Mouse (Mus musculus) lung, postnatal 0 days (tissue): ENCODE measurements at regions not wholly inside any gene's neighbourhood (a gene's known extent, or its start where the extent isn't known, plus 50 kb on each side); places are given as distances from the start of the nearest gene placed in this dataset.

Source experiments
- CTCF ChIP-seq: IDR thresholded peaks from 2 replicates; pipeline ENCODE4 v1.5.1; 2016; ENCODE audit warnings: antibody characterized with exemption, mild to moderate bottlenecking
- EP300 ChIP-seq: IDR thresholded peaks from 2 replicates; pipeline ENCODE4 v1.6.1; 2016; ENCODE audit warnings: antibody characterized with exemption, mild to moderate bottlenecking, control low read depth

GRCm38 (mm10) chr1:195312426-195312825 lies 135.9 kb upstream of the Cr2 start:
- no peak for TF ChIP-seq EP300
- TF ChIP-seq CTCF, result no peak
